Mouse (Mus musculus): ENCODE results near the gene Nfyb.

GRCm38 (mm10) chr10:82779831-82780230 is 15.9 kb upstream of the Nfyb start:
- no peak for TF ChIP-seq CTCF (conservative IDR thresholded peaks at IDR 0.05; ENCODE audit: insufficient read depth, insufficient read length, low read depth, low read length)
- no peak for TF ChIP-seq POLR2A (IDR thresholded peaks at IDR 0.05; ENCODE audit: low read depth, low read length)

Data from kidney, adult 2 months (tissue).